Mouse (Mus musculus): ENCODE data around the gene Arv1. TPM values are rescaled to one million over a fixed set of nuclear protein-coding genes. Genes with fewer than 3 reads are reported as not detected.

Gene Arv1
- total and polyA plus RNA-seq, 3 experiments: 11.9 to 24.1 TPM; not detected in 1

GRCm38 (mm10) chr8:124758544-124758943 lies 36.6 kb downstream of the Arv1 start:
- peaks cover 0 to 5% of the 10 kb centered on the region in 2 experiments; a peak in 2 of 4 replicates for H3K27me3 ChIP-seq (ENCODE audit: control insufficient read depth in 1 of 2, insufficient read depth in 2 of 2, low read length in 2 of 2)
- no peaks in the 10 kb centered on the region for H3K9me3 ChIP-seq (replicated peaks; ENCODE audit: insufficient read depth, low read length)
- no peak overlapping the region for H3K4me3 ChIP-seq (ENCODE audit: control insufficient read depth in 1 of 2, insufficient read depth in 1 of 2, low read depth in 2 of 2, low read length in 2 of 2)
- peak; percentile 64 for DNase-seq (ENCODE audit: low read depth, low spot score)
- TF ChIP-seq SMC3 (IDR thresholded peaks at IDR 0.05; ENCODE audit: low read depth, low read length) (peak; percentile 73), CHD2 (IDR thresholded peaks at IDR 0.05; ENCODE audit: low read length) (no peak), E2F4 (IDR thresholded peaks at IDR 0.05; ENCODE audit: borderline replicate concordance, low read depth, low read length) (no peak), ETS1 (IDR thresholded peaks at IDR 0.05; ENCODE audit: low read depth, low read length) (no peak), EP300 (IDR thresholded peaks at IDR 0.05; ENCODE audit: low read depth in 1 of 2, low read length in 2 of 2) (no peak), ZC3H11A (IDR thresholded peaks at IDR 0.05; ENCODE audit: low read depth, low read length) (peak; percentile 19; the same call in 1 of the 2 replicates), RAD21 (IDR thresholded peaks at IDR 0.05; ENCODE audit: low read depth, low read length) (peak; percentile 56), CHD1 (IDR thresholded peaks at IDR 0.05; ENCODE audit: low read depth, low read length) (no peak), GATA1 (IDR thresholded peaks at IDR 0.05; ENCODE audit: low read depth, low read length) (no peak), MYB (IDR thresholded peaks at IDR 0.05; ENCODE audit: low read depth, low read length) (no peak), CTCF (IDR thresholded peaks at IDR 0.05 in 2 of 3, conservative IDR thresholded peaks at IDR 0.05 in 1 of 3; ENCODE audit: control insufficient read depth in 1 of 3, insufficient read depth in 1 of 3, low read depth in 2 of 3, low read length in 3 of 3, poor library complexity in 1 of 3, severe bottlenecking in 1 of 3) (peak; percentile 70 to 78 (median 76)), MEF2A (IDR thresholded peaks at IDR 0.05; ENCODE audit: extremely low read depth, insufficient replicate concordance, low read depth, low read length, poor library complexity, severe bottlenecking) (no peak), TCF12 (IDR thresholded peaks at IDR 0.05; ENCODE audit: low read depth, low read length) (no peak), KAT2A (conservative IDR thresholded peaks at IDR 0.05; ENCODE audit: low read depth, low read length) (no peak)
- H3K79me2 ChIP-seq (ENCODE audit: control insufficient read depth, insufficient read depth, low read length, poor library complexity): no peaks in the 10 kb centered on the region
- peaks cover 0 to 2% of the 10 kb centered on the region in 2 experiments; a peak in 3 of 4 replicates for H3K4me1 ChIP-seq (ENCODE audit: control insufficient read depth in 1 of 2, insufficient read depth in 2 of 2, low read length in 2 of 2)
- no peaks in the 10 kb centered on the region; a peak in 1 of 4 replicates for H3K36me3 ChIP-seq (ENCODE audit: control insufficient read depth in 1 of 2, insufficient read depth in 2 of 2, low read length in 2 of 2)
- no peak overlapping the region for H3K9ac ChIP-seq (ENCODE audit: control insufficient read depth, low read depth, low read length, poor library complexity, severe bottlenecking)
- no peak overlapping the region for H3K27ac ChIP-seq (ENCODE audit: control insufficient read depth, low read depth, low read length)

GRCm38 (mm10) chr8:124763061-124763460 lies 41.1 kb downstream of the Arv1 start:
- no peak overlapping the region for H3K9ac ChIP-seq (ENCODE audit: control insufficient read depth, low read depth, low read length, poor library complexity, severe bottlenecking)
- TF ChIP-seq MAFK (IDR thresholded peaks at IDR 0.05; ENCODE audit: borderline replicate concordance, low read depth, low read length): no peak
- TF ChIP-seq E2F4 (IDR thresholded peaks at IDR 0.05; ENCODE audit: borderline replicate concordance, low read depth, low read length): no peak
- TF ChIP-seq NRF1 (IDR thresholded peaks at IDR 0.05; ENCODE audit: insufficient read depth, low read depth, low read length, poor library complexity, severe bottlenecking): no peak
- TF ChIP-seq TBP (IDR thresholded peaks at IDR 0.05; ENCODE audit: low read depth, low read length): no peak
- no peak for TF ChIP-seq MEF2A (IDR thresholded peaks at IDR 0.05; ENCODE audit: extremely low read depth, insufficient replicate concordance, low read depth, low read length, poor library complexity, severe bottlenecking)
- TF ChIP-seq MYC (IDR thresholded peaks at IDR 0.05; ENCODE audit: low read depth, low read length): no peak
- TF ChIP-seq CTCF (IDR thresholded peaks at IDR 0.05 in 2 of 3, conservative IDR thresholded peaks at IDR 0.05 in 1 of 3; ENCODE audit: control insufficient read depth in 1 of 3, insufficient read depth in 1 of 3, low read depth in 2 of 3, low read length in 3 of 3, poor library complexity in 1 of 3, severe bottlenecking in 1 of 3): no peak
- no peak for DNase-seq (ENCODE audit: low read depth, low spot score)

More at GRCm38 (mm10) chr8:124763061-124763460, 41.1 kb downstream of the Arv1 start:
- Histone ChIP-seq H3K27ac (ENCODE audit: control insufficient read depth, low read depth, low read length) (no peak overlapping the region), H3K4me1 (ENCODE audit: control insufficient read depth in 1 of 2, insufficient read depth in 2 of 2, low read length in 2 of 2) (no peaks in the 10 kb centered on the region), H3K27me3 (ENCODE audit: control insufficient read depth in 1 of 2, insufficient read depth in 2 of 2, low read length in 2 of 2) (peaks cover 0 to 5% of the 10 kb centered on the region in 2 experiments; a peak in 2 of 4 replicates), H3K4me3 (ENCODE audit: control insufficient read depth in 1 of 2, insufficient read depth in 1 of 2, low read depth in 2 of 2, low read length in 2 of 2) (no peak overlapping the region), H3K9me3 (replicated peaks; ENCODE audit: insufficient read depth, low read length) (no peaks in the 10 kb centered on the region), H3K36me3 (ENCODE audit: control insufficient read depth in 1 of 2, insufficient read depth in 2 of 2, low read length in 2 of 2) (no peaks in the 10 kb centered on the region), H3K79me2 (ENCODE audit: control insufficient read depth, insufficient read depth, low read length, poor library complexity) (no peaks in the 10 kb centered on the region)

Data from MEL (cell line).